Mouse (Mus musculus) E14TG2a.4 (cell line): ENCODE results near the gene Gpr146.

Experiments used
- CTCF ChIP-seq: conservative IDR thresholded peaks from 2 replicates; pipeline ENCODE4 v1.5.1; 2014; ENCODE audit warnings: low read length
- NANOG ChIP-seq: IDR thresholded peaks from 2 replicates; pipeline ENCODE4 v1.6.1; 2014; ENCODE audit warnings: borderline replicate concordance, low read length, mixed read lengths
- POU5F1 ChIP-seq: IDR thresholded peaks from 2 replicates; pipeline ENCODE4 v1.6.1; 2014; ENCODE audit warnings: low read length, borderline replicate concordance

GRCm38 (mm10) chr5:139380385-139381248 lies 3.1 kb downstream of the Gpr146 start:
- TF ChIP-seq CTCF (no peak), POU5F1 (no peak), NANOG (no peak)
